8 mouse cellular contexts compared by ENCODE assay signal in the genomic region with DNA sequence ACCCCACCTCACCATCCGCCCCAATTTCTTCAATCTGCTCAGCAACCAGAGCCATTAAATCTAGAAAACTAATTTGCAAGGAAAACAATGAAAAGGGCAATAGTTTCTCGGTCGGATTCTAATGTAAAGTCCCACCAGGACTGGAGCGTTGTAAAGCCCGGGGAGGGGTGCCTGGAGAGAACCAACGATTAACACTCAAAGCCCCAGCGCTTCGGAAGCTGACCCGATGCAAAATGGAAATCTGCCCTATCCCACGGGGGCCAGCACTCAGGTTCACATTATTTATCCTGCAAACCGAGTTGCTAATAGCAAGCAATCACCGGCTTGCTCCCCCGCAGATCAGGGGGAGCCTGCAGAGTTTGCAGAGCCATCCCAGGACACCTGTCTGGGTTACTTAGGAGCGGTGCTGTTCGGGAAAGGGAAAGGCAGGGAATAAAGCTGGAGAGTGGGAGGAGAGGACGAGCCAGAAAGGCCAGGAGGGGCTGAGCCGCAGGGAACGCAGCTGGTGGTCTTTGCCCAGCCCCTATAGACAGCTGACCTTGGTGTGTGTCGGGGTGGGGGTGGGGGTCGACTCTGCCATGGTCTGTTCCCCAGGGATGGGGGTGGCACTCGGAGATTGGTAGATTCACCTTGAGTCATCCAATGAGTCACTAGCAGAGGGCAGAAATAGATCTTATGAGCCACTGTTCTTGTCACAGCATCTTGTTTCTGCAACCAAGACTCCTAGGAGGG. TPM values are rescaled to one million over a fixed set of nuclear protein-coding genes. Genes with fewer than 3 reads are reported as not detected.
A peak's percentile ranks its signal among the peaks of the same experiment; 100 is the strongest.
DNase-seq lines count a peak whose midpoint lies in the region; ATAC-seq and TF ChIP-seq lines count a peak whose summit lies in the region.
"Had no signal": no experiment of that assay in that cellular context is flagged by ENCODE, and none has a peak within 500 bp of the region (broad histone marks: within the 10 kb centered on the region; RNA-seq: fewer than 3 reads in every experiment).

No protein-coding gene starts in this region.

- H3K9me3 ChIP-seq in liver, embryonic 11.5 days (ENCODE audit: control insufficient read depth, low read length): no peaks in the 10 kb centered on the region
- no peaks in the 10 kb centered on the region for H3K9me3 ChIP-seq in hindbrain, embryonic 16.5 days (ENCODE audit: control insufficient read depth, low read length)

- no peak overlapping the region for H3ac ChIP-seq in myocyte (ENCODE audit: control insufficient read depth, insufficient read length)

- no peak for TF ChIP-seq POLR2A in myocyte (IDR thresholded peaks at IDR 0.05; ENCODE audit: insufficient read length, low read depth)

- no peaks in the 10 kb centered on the region for H3K4me1 ChIP-seq in liver, embryonic 11.5 days (replicated peaks; ENCODE audit: control insufficient read depth, insufficient read depth, low read length)
- H3K4me1 ChIP-seq in hindbrain, embryonic 16.5 days (ENCODE audit: control insufficient read depth, insufficient read depth, low read depth, low read length): peaks cover 8% of the 10 kb centered on the region
- H3K4me1 ChIP-seq: megakaryocyte, embryonic 14.5 days had no signal

- ATAC-seq in liver, embryonic 11.5 days (replicated peaks; ENCODE audit: low FRiP score): no peak
- ATAC-seq in hindbrain, embryonic 16.5 days: peak; percentile 67

- H3K27ac ChIP-seq in liver, embryonic 11.5 days (ENCODE audit: low read depth, low read length): no peak overlapping the region
- no peak overlapping the region for H3K27ac ChIP-seq in hindbrain, embryonic 16.5 days (ENCODE audit: low read depth, low read length)

- 11% methylated on average over 21 of the region's 21 CpGs for WGBS in liver, embryonic 11.5 days
- 3% methylated on average over 21 of the region's 21 CpGs for WGBS in hindbrain, embryonic 16.5 days

- no peaks in the 10 kb centered on the region for H3K36me3 ChIP-seq in liver, embryonic 11.5 days (ENCODE audit: control insufficient read depth, insufficient read depth, low read length)
- no peaks in the 10 kb centered on the region for H3K36me3 ChIP-seq in hindbrain, embryonic 16.5 days (ENCODE audit: control insufficient read depth, insufficient read depth, low read length)
- no peaks in the 10 kb centered on the region for H3K36me3 ChIP-seq in myocyte (ENCODE audit: control insufficient read depth, insufficient read depth)

- H3K27me3 ChIP-seq in liver, embryonic 11.5 days (replicated peaks; ENCODE audit: control insufficient read depth, insufficient read depth, low read length): no peaks in the 10 kb centered on the region
- no peaks in the 10 kb centered on the region for H3K27me3 ChIP-seq in hindbrain, embryonic 16.5 days (replicated peaks; ENCODE audit: control insufficient read depth, insufficient read depth, low read length)
- H3K27me3 ChIP-seq in myocyte (ENCODE audit: control insufficient read depth, insufficient read depth, insufficient read length): no peaks in the 10 kb centered on the region

- H3K9ac ChIP-seq in liver, embryonic 11.5 days (ENCODE audit: low read depth, low read length): no peak overlapping the region
- peak overlapping the region; percentile 43; the same call in 1 of the 2 replicates for H3K9ac ChIP-seq in hindbrain, embryonic 16.5 days (ENCODE audit: low read depth, low read length)

- H3K4me3 ChIP-seq in liver, embryonic 11.5 days (ENCODE audit: low read depth, low read length): no peak overlapping the region
- 0 out of 2 replicates have a peak overlapping the region, but pooled peaks have one; percentile 8 for H3K4me3 ChIP-seq in hindbrain, embryonic 16.5 days (ENCODE audit: low read length)
- H3K4me3 ChIP-seq in myocyte: peak overlapping the region; percentile 11
- H3K4me3 ChIP-seq: megakaryocyte, embryonic 14.5 days had no signal

- peak overlapping the region; percentile 27; the same call in 1 of the 2 replicates for H3K4me2 ChIP-seq in liver, embryonic 11.5 days
- H3K4me2 ChIP-seq in hindbrain, embryonic 16.5 days (ENCODE audit: low read length): peak overlapping the region; percentile 49
- H3K4me2 ChIP-seq in myocyte (ENCODE audit: low read depth): peak overlapping the region; percentile 89

- DNase-seq in liver, embryonic 11.5 days (ENCODE audit: low spot score): no peak
- no peak for DNase-seq in liver
- peak; percentile 36 for DNase-seq in embryo, embryonic 11 days
- DNase-seq in spleen, adult 18-20 months: no peak
- DNase-seq in lung, postnatal 25 days (ENCODE audit: low spot score): no peak

- H3K79me2 ChIP-seq in myocyte (ENCODE audit: control insufficient read depth, insufficient read depth): no peaks in the 10 kb centered on the region

TF ChIP-seq in myocyte, 11 proteins besides CTCF, POLR2A, EP300 and RAD21:
- no peak for TF ChIP-seq MAX (IDR thresholded peaks at IDR 0.05; ENCODE audit: low read depth)
- TF ChIP-seq TCF3 (IDR thresholded peaks at IDR 0.05; ENCODE audit: insufficient read length, low read depth): no peak
- TF ChIP-seq CEBPB (IDR thresholded peaks at IDR 0.05; ENCODE audit: insufficient read depth, poor library complexity, severe bottlenecking): no peak
- peak in 2 of 3 experiments; percentile 76 to 79 for TF ChIP-seq MYOG (IDR thresholded peaks at IDR 0.05; ENCODE audit: control insufficient read depth in 1 of 3, insufficient read depth in 1 of 3, insufficient read length in 2 of 3, low read depth in 2 of 3)
- no peak for TF ChIP-seq E2F4 (IDR thresholded peaks at IDR 0.05; ENCODE audit: insufficient read depth)
- TF ChIP-seq USF1 (IDR thresholded peaks at IDR 0.05; ENCODE audit: low read depth): no peak
- no peak for TF ChIP-seq REST (IDR thresholded peaks at IDR 0.05; ENCODE audit: insufficient read depth, insufficient read length)
- peak in 2 of 3 experiments; percentile 76 to 88 for TF ChIP-seq MYOD1 (IDR thresholded peaks at IDR 0.05; ENCODE audit: control insufficient read depth in 1 of 3, insufficient read length in 2 of 3, low read depth in 2 of 3)
- no peak for TF ChIP-seq SRF (IDR thresholded peaks at IDR 0.05; ENCODE audit: control insufficient read depth, insufficient read length, low read depth)
- TF ChIP-seq TCF12 (IDR thresholded peaks at IDR 0.05; ENCODE audit: insufficient read depth, poor library complexity, severe bottlenecking): no peak
- no peak for TF ChIP-seq POLR2AphosphoS2 (IDR thresholded peaks at IDR 0.05; ENCODE audit: insufficient read length, low read depth)

RNA-seq across cellular contexts. Expression of gene Atg4a-ps, which starts 37.5 kb away (rescaled TPM):
- 0.08 and 0.25 TPM in 2 replicates for polyA plus RNA-seq in liver, embryonic 11.5 days (2014; fragmentation: Nextera tagmentation; extraction: Ambion mirVana)
- 0.11 and 0.14 TPM in 2 replicates for polyA plus RNA-seq in hindbrain, embryonic 16.5 days (2015; fragmentation: Nextera tagmentation; extraction: Ambion mirVana)
- 0.22 TPM for polyA plus RNA-seq in myocyte (2012; fragmentation: generic; extraction: Trizol)

RNA-seq across cellular contexts. Expression of gene Olfml3, which starts 54.4 kb away (rescaled TPM):
- polyA plus RNA-seq in liver, embryonic 11.5 days (2014; fragmentation: Nextera tagmentation; extraction: Ambion mirVana): 7.8 and 8.5 TPM in 2 replicates
- 10.0 and 10.5 TPM in 2 replicates for polyA plus RNA-seq in hindbrain, embryonic 16.5 days (2015; fragmentation: Nextera tagmentation; extraction: Ambion mirVana)
- 15.3 TPM for polyA plus RNA-seq in myocyte (2012; fragmentation: generic; extraction: Trizol)

RNA-seq across cellular contexts. Expression of gene Gm10964, which starts 55.8 kb away (rescaled TPM):
- not detected in 2 replicates for polyA plus RNA-seq in liver, embryonic 11.5 days (2014; fragmentation: Nextera tagmentation; extraction: Ambion mirVana)
- not detected in 2 replicates for polyA plus RNA-seq in hindbrain, embryonic 16.5 days (2015; fragmentation: Nextera tagmentation; extraction: Ambion mirVana)
- not detected for polyA plus RNA-seq in myocyte (2012; fragmentation: generic; extraction: Trizol)

Comparison
In these comparisons a context has a peak if more than half of its experiments do, and no peak if none do; other contexts are left out.
1. H3K4me2 ChIP-seq: peak in every context shown above with its lines; median percentile 89 in myocyte; 49 in hindbrain, embryonic 16.5 days; 27 in liver, embryonic 11.5 days.